Mouse (Mus musculus): ENCODE results near the gene Elmo1.

DNA sequence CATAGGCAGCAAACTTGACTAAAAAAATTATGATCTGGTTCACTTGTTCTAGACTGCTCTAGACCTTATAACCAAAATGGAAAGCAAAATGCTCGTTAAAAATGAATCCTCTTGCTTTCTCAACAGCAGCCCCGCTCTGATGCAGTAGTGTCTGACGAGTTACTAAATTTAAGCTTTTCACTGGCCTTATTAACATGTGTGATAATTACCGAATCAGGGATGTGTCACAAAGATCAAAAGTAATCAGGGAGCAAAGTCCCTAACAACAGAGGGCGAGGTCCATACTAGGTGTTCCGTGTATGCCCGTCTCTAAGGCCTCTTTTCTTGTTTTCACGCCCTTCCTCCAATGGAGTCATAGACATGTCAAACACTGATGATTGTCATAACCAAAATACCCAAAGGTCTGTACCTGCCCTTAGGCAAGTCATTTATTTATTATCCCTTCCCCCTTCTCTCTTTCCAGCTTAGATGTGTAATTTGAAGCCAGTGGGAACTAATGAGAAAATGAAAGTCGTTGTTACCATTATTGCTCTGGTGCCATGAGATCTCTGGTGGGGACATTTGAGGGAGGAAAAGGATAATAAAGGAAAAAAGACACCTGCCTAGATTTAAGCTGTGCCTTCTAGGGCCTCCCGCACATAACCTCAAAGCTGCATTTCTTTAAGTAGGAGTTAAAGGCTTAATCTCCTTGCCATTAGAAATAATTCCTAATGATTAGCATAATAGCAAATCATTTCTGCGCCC lies 316.2 kb downstream of the Elmo1 start:
- TF ChIP-seq CTCF (IDR thresholded peaks at IDR 0.05; ENCODE audit: low read depth, low read length) (no peak), TAL1 (conservative IDR thresholded peaks at IDR 0.05; ENCODE audit: low read depth, low read length) (no peak), GATA1 (IDR thresholded peaks at IDR 0.05; ENCODE audit: borderline replicate concordance, low read length) (no peak)
